Mouse (Mus musculus): Measurements from ENCODE around the gene Sirt1. TPM values are rescaled to one million over a fixed set of nuclear protein-coding genes. Genes with fewer than 3 reads are reported as not detected.
"Not testable (repeated sequence)": the region's sequence is repeated elsewhere in the genome, so short reads cannot be mapped to it uniquely, and the experiment has no call there.

The Sirt1 gene
- polyA plus RNA-seq, 1 experiment = 1.0 TPM

DNA sequence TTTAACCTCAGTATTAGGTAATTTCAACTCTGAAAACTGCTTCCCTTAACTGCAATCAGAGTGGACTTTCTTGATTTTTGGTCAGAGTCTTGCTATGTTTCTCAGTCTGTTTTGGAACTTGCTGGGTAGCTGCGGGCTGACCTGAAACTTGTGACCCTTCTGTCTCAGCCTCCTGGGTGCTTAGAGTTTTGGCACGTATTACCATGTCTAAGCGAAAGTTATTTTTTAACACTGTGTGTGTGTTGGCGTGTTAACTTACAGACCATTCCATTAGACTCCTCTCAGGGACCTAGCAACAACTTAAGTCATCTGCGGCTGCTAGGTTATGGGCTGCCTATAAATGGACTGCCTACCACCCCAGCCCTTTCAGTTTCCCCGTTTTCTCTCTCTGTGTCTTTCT lies 14.1 kb downstream of the Sirt1 start:
- H3K9me3 ChIP-seq = peaks cover 20% of the 10 kb centered on the region
- no peaks in the 10 kb centered on the region for H3K36me3 ChIP-seq (replicated peaks; ENCODE audit: low read length)
- no peak overlapping the region for H3K4me3 ChIP-seq (replicated peaks)
- no peaks in the 10 kb centered on the region for H3K4me1 ChIP-seq
- peaks cover 1% of the 10 kb centered on the region for H3K27me3 ChIP-seq (replicated peaks)
- TF ChIP-seq GATA1 (IDR thresholded peaks at IDR 0.05; ENCODE audit: borderline replicate concordance, low read length) (no peak), FLI1 (IDR thresholded peaks at IDR 0.05; ENCODE audit: low read length) (no peak)

DNA sequence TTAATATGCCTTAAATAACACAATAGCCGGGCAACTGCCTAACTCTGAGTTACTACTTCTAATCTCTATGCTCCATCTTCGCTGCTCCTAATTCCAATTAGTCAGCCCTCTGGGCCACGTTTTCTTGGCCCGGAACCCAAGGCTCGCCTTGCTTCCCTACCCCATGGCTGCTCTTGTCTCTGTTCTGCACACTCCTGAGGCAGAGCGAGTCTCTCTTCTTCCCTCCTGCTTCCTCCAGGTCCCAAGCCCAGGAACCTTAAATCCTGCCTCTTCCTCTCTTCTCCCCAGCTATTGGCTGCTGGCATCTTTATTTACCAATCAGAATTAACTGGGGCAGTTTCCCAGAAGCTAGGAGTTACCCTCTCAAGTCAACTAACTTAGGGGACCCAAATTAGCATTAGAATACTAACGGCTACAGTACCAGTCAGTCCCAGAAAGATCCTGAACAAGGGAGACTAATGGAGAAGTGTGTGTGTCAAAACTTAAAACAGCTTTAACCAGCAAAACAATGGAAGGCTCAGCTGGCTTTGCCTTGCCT lies 15.5 kb downstream of the Sirt1 start:
- Histone ChIP-seq H3K9me3 (peaks cover 19% of the 10 kb centered on the region), H3K36me3 (replicated peaks; ENCODE audit: low read length) (no peaks in the 10 kb centered on the region), H3K27me3 (replicated peaks) (peaks cover 1% of the 10 kb centered on the region), H3K4me3 (replicated peaks) (no peak overlapping the region), H3K4me1 (no peaks in the 10 kb centered on the region)
- no peak for TF ChIP-seq FLI1 (IDR thresholded peaks at IDR 0.05; ENCODE audit: low read length)
- TF ChIP-seq GATA1 (IDR thresholded peaks at IDR 0.05; ENCODE audit: borderline replicate concordance, low read length) = no peak

DNA sequence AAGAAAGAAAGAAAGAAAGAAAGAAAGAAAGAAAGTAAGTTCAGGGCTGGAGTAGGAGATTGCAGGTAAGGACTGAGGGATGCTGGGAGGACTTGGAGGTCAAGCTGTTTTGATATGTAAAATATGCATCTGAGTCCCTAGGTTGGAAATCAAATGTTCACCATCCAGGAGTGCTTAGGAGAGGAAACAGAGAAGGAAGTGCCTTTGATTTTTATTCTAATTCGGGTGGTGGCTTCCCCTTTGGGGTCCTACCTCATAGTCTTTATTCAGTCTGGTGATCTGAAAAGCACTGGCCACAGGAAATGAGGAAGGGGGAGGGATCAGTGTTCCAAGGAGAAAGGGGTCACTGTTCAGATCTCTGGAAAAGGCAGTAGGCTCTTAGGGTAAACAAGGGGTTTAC lies 21.0 kb downstream of the Sirt1 start:
- TF ChIP-seq FLI1 (IDR thresholded peaks at IDR 0.05; ENCODE audit: low read length) = no peak
- TF ChIP-seq GATA1 (IDR thresholded peaks at IDR 0.05; ENCODE audit: borderline replicate concordance, low read length) = no peak
- H3K4me3 ChIP-seq (replicated peaks) = no peak overlapping the region
- no peaks in the 10 kb centered on the region for H3K4me1 ChIP-seq
- no peaks in the 10 kb centered on the region for H3K36me3 ChIP-seq (replicated peaks; ENCODE audit: low read length)
- no peaks in the 10 kb centered on the region for H3K27me3 ChIP-seq (replicated peaks)
- H3K9me3 ChIP-seq = peaks cover 40% of the 10 kb centered on the region

DNA sequence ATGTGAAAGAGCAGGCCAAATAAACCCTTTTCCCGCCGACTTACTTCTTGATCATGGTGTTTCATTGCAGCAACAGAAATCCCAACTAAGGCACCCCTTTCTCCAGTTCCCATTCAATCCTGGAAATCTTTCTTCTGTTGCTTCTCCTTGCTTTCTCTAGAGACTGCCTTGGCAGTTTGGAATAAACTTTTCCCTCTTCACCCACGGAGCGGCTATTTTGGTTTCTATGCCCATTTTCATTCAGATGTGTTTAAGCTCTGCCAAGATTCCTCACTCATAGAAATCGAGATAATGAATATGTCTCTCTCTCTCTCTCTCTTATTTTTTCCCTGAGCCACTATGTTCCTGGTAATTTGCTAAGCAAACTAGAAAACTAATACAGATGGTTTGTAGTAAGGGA lies 29.4 kb downstream of the Sirt1 start:
- TF ChIP-seq FLI1 (IDR thresholded peaks at IDR 0.05; ENCODE audit: low read length) = no peak
- no peak for TF ChIP-seq GATA1 (IDR thresholded peaks at IDR 0.05; ENCODE audit: borderline replicate concordance, low read length)
- no peaks in the 10 kb centered on the region for H3K36me3 ChIP-seq (replicated peaks; ENCODE audit: low read length)
- peaks cover 33% of the 10 kb centered on the region for H3K9me3 ChIP-seq
- H3K4me1 ChIP-seq = peaks cover 8% of the 10 kb centered on the region; the same call in 1 of the 2 replicates
- no peak overlapping the region for H3K4me3 ChIP-seq (replicated peaks)
- peaks cover 17% of the 10 kb centered on the region for H3K27me3 ChIP-seq (replicated peaks)

DNA sequence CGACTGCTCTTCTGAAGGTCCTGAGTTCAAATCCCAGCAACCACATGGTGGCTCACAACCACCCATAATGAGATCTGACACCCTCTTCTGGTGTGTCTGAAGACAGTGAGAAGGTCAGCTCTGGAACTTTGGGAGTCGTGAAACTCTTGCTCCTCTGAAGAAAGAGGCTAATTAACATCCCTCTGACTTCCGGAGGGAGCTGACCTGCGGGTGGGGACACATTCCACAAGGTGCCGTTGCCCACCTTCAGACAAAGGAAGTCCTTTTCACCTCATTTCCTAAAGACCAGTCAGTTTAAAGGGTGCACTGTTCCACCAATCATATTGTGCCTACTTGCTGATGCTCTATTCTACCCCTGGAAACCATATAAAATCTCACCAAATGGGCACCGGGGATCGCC lies 30.4 kb downstream of the Sirt1 start:
- peaks cover 31% of the 10 kb centered on the region for H3K9me3 ChIP-seq
- H3K4me1 ChIP-seq = peaks cover 12% of the 10 kb centered on the region
- H3K4me3 ChIP-seq (replicated peaks); H3K36me3 ChIP-seq (replicated peaks; ENCODE audit: low read length): not testable (repeated sequence)
- H3K27me3 ChIP-seq (replicated peaks) = peaks cover 17% of the 10 kb centered on the region

DNA sequence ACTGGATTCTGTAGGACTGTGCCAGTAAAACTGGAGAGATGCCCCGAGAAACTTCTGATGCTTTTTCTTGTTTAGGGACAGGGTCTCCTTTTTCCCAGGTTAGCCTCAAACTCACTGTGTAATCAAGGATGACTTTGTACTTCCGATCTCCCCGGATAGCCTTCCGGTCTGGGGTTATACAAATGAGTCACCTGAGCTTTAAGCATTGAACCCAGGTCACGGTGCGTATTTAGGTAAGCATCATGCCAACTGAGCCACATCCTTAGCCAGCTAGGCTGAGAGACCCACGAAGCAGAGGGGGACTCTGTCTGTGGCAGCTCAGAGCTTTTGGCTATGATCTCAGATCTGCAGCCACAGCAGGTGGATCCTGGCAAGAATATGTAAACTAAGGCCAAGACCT lies 30.8 kb downstream of the Sirt1 start:
- Histone ChIP-seq H3K27me3 (replicated peaks) (peaks cover 17% of the 10 kb centered on the region), H3K9me3 (peaks cover 26% of the 10 kb centered on the region), H3K4me1 (peaks cover 12% of the 10 kb centered on the region), H3K36me3 (replicated peaks; ENCODE audit: low read length) (no peaks in the 10 kb centered on the region), H3K4me3 (replicated peaks) (no peak overlapping the region)
- TF ChIP-seq FLI1 (IDR thresholded peaks at IDR 0.05; ENCODE audit: low read length) = no peak
- TF ChIP-seq GATA1 (IDR thresholded peaks at IDR 0.05; ENCODE audit: borderline replicate concordance, low read length) = no peak

DNA sequence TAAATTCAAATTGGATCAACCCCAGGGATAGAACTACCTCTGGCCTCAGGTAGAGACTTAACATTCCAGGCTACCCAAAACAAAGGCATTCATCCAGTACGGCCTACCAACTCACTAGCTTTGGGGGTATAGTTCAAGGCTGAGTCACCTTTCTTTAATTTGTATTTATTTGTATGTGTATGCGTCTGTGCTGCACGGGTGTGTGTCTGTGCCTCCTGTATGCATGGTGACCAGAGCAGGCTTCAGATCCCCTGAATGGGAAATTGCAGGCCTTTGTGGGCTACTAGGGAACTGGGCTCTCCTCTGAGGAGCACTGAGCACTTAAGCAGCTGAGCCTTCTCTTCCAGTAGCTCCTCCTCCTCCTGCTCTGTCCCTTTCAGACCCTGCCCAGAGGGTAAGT lies 33.2 kb downstream of the Sirt1 start:
- H3K4me1 ChIP-seq = peaks cover 12% of the 10 kb centered on the region
- no peaks in the 10 kb centered on the region for H3K36me3 ChIP-seq (replicated peaks; ENCODE audit: low read length)
- TF ChIP-seq GATA1 (IDR thresholded peaks at IDR 0.05; ENCODE audit: borderline replicate concordance, low read length) (no peak), FLI1 (IDR thresholded peaks at IDR 0.05; ENCODE audit: low read length) (no peak)
- peaks cover 17% of the 10 kb centered on the region for H3K27me3 ChIP-seq (replicated peaks)
- peaks cover 20% of the 10 kb centered on the region for H3K9me3 ChIP-seq
- H3K4me3 ChIP-seq (replicated peaks) = no peak overlapping the region

DNA sequence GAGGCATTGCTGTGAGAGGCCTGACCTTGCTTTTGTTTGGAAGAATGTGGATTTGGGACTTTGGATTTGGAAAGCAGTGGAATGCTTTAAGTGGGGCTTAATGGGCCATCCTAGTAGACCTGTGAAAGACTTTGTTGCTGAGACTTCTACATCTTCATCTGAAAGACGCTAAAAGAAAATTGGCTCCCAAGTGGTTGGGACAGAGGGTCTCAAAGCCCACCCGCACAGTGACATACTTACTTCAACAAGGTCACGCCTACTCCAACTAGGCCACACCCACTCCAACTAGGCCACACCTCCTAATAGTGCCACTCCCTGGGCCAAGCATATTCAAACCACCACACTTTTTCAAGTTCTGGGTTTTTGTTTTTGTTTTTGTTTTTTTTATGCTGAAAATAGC lies 36.8 kb downstream of the Sirt1 start:
- Histone ChIP-seq H3K36me3 (replicated peaks; ENCODE audit: low read length) (no peaks in the 10 kb centered on the region), H3K27me3 (replicated peaks) (peaks cover 5% of the 10 kb centered on the region), H3K9me3 (peaks cover 19% of the 10 kb centered on the region), H3K4me1 (peaks cover 8% of the 10 kb centered on the region), H3K4me3 (replicated peaks) (no peak overlapping the region)
- TF ChIP-seq FLI1 (IDR thresholded peaks at IDR 0.05; ENCODE audit: low read length) (no peak), GATA1 (IDR thresholded peaks at IDR 0.05; ENCODE audit: borderline replicate concordance, low read length) (no peak)

DNA sequence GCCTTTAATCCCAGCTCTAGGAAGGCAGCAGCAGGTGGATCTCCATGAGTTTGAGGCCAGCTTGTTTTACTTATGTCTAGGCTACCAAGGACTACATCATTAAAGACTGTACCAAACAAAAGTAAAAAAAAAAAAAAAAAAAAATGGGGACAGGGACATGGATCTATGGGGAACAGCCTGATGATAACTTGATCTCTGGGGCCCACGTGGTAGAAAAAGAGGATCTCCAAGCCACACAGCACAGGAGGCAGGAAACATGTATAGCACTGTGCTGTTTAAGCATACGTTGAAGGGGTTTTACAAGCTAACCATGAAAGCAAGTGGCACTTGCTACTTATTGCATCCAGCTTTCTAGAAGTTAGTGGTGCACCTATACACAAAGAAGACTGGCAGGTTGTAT lies 40.2 kb downstream of the Sirt1 start:
- H3K9me3 ChIP-seq = peaks cover 19% of the 10 kb centered on the region
- peaks cover 4% of the 10 kb centered on the region for H3K36me3 ChIP-seq (replicated peaks; ENCODE audit: low read length)
- no peaks in the 10 kb centered on the region for H3K27me3 ChIP-seq (replicated peaks)
- H3K4me1 ChIP-seq = peaks cover 17% of the 10 kb centered on the region
- no peak for TF ChIP-seq GATA1 (IDR thresholded peaks at IDR 0.05; ENCODE audit: borderline replicate concordance, low read length)
- no peak for TF ChIP-seq FLI1 (IDR thresholded peaks at IDR 0.05; ENCODE audit: low read length)
- no peak overlapping the region for H3K4me3 ChIP-seq (replicated peaks)

DNA sequence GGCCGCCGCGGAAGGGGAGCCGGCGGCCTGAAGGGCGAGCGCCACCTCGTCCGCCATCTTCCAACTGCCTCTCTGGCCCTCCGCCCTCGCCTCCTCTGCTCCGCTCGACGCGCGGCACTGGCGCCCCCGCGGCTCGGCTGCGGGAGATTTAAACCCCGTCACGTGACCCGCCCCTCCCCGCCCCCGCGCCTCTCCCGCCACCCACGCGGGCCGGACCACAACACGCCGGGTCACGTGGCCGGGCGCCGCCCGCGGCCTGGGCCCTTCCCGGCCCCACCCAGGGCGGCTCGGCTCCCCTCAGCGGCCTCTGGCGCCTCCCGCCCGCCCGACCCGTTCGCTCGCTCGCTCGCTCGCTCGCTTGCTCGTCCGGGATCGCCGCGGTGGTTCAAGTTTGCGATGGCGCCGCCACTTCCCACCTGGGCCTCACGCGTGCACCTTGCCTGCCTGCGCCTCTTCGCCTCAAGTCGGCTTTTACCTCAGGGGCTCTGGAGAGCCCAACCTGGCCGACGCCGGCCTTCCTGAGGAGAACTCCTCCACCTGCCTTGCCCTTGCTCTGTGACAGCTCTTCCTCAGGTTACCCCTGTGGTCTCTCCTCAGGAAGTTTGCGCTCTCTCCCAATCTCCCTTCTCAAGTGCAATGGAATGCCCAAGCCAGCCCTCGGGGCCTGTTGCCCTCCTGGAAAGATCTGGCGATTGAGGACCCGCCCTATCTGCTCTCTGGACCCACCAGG lies 42.4 kb downstream of the Sirt1 start:
- Histone ChIP-seq H3K4me1 (peaks cover 23% of the 10 kb centered on the region), H3K9me3 (peaks cover 10% of the 10 kb centered on the region), H3K27me3 (replicated peaks) (no peaks in the 10 kb centered on the region), H3K36me3 (replicated peaks; ENCODE audit: low read length) (peaks cover 24% of the 10 kb centered on the region), H3K4me3 (replicated peaks) (peak overlapping the region; percentile 95)
- TF ChIP-seq FLI1 (IDR thresholded peaks at IDR 0.05; ENCODE audit: low read length) (no peak), GATA1 (IDR thresholded peaks at IDR 0.05; ENCODE audit: borderline replicate concordance, low read length) (no peak)
